Comparison of ENCODE assay signal across 21 mouse cellular contexts in the genomic region with DNA sequence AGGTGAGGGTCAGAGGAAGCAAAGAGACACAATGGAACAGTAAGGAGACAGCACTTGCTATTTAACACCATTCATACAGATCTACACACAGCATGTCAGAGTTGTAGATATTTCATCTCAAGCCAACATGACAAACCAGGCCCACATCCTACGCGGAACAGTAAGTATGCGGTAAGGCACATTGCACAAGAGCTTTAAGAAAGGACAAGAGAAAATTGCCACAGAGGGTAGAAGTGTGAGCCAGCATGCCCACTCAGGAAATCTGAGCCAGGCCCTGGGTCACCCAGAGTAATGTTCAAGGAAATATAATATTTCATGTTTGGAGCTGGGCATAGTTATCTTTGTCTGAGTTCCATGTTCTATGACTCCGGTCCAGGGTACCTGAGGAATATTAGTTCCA.
A peak's percentile ranks its signal among the peaks of the same experiment; 100 is the strongest.
DNase-seq lines count a peak whose midpoint lies in the region; ATAC-seq lines count a peak whose summit lies in the region.
"Had no signal": no experiment of that assay in that cellular context is flagged by ENCODE, and none has a peak within 500 bp of the region (broad histone marks: within the 10 kb centered on the region; RNA-seq: fewer than 3 reads in every experiment).

No protein-coding gene starts in this region.

- H3K27me3 ChIP-seq in liver, embryonic 16.5 days (ENCODE audit: control insufficient read depth, insufficient read depth, low read depth, low read length), result no peaks in the 10 kb centered on the region
- no peaks in the 10 kb centered on the region for H3K27me3 ChIP-seq in liver, embryonic 12.5 days (replicated peaks)
- H3K27me3 ChIP-seq in heart, embryonic 11.5 days (ENCODE audit: control insufficient read depth, insufficient read depth, low read length), result no peaks in the 10 kb centered on the region
- H3K27me3 ChIP-seq: embryonic facial prominence, embryonic 12.5 days had no signal

- peak; percentile 2 for DNase-seq in lung, postnatal 36 days
- DNase-seq in lung, postnatal 14 days, result no peak
- DNase-seq in fat pad, adult 2 months (ENCODE audit: extremely low read depth, low read depth, low spot score), result peak; percentile 61
- DNase-seq in kidney, adult 18-20 months, result no peak
- DNase-seq: adrenal gland, adult 8-10 months; adrenal gland, postnatal 14 days; adrenal gland, postnatal 36 days; cerebellum, adult 11-12 months; cerebellum, adult 2 months; cerebellum, adult 9-10 months; cerebellum, postnatal 25 days; forebrain, postnatal 0 days had no signal

- no peaks in the 10 kb centered on the region for H3K36me3 ChIP-seq in liver, embryonic 16.5 days (ENCODE audit: control insufficient read depth, insufficient read depth)
- H3K36me3 ChIP-seq in liver, embryonic 12.5 days, result no peaks in the 10 kb centered on the region
- no peaks in the 10 kb centered on the region for H3K36me3 ChIP-seq in heart, embryonic 11.5 days (ENCODE audit: control insufficient read depth, insufficient read depth, low read length)
- H3K36me3 ChIP-seq: embryonic facial prominence, embryonic 10.5 days; embryonic facial prominence, embryonic 12.5 days; forebrain, embryonic 10.5 days; forebrain, embryonic 12.5 days had no signal

- WGBS in liver, embryonic 16.5 days (ENCODE audit: insufficient replicate concordance), result 86% methylated on average over 4 of the region's 4 CpGs
- 93% methylated on average over 4 of the region's 4 CpGs for WGBS in liver, embryonic 12.5 days (ENCODE audit: insufficient replicate concordance)
- WGBS in heart, embryonic 11.5 days (ENCODE audit: insufficient replicate concordance), result 94% methylated on average over 4 of the region's 4 CpGs

- H3K4me1 ChIP-seq in liver, embryonic 16.5 days (ENCODE audit: control insufficient read depth, low read depth, low read length), result no peaks in the 10 kb centered on the region
- H3K4me1 ChIP-seq in liver, embryonic 12.5 days, result no peaks in the 10 kb centered on the region
- H3K4me1 ChIP-seq in heart, embryonic 11.5 days (ENCODE audit: control insufficient read depth, insufficient read depth, low read length), result no peaks in the 10 kb centered on the region
- H3K4me1 ChIP-seq: embryonic facial prominence, embryonic 12.5 days; forebrain, embryonic 10.5 days; forebrain, embryonic 12.5 days had no signal

- H3K27ac ChIP-seq in liver, embryonic 16.5 days (ENCODE audit: low read length), result no peak overlapping the region
- no peak overlapping the region for H3K27ac ChIP-seq in liver, embryonic 12.5 days
- no peak overlapping the region for H3K27ac ChIP-seq in heart, embryonic 11.5 days (ENCODE audit: low read depth, low read length)
- H3K27ac ChIP-seq: embryonic facial prominence, embryonic 10.5 days; embryonic facial prominence, embryonic 12.5 days; forebrain, embryonic 10.5 days; forebrain, embryonic 12.5 days had no signal

- no peak overlapping the region for H3K9ac ChIP-seq in liver, embryonic 16.5 days (ENCODE audit: low read depth, low read length)
- no peak overlapping the region for H3K9ac ChIP-seq in liver, embryonic 12.5 days
- no peak overlapping the region for H3K9ac ChIP-seq in heart, embryonic 11.5 days (ENCODE audit: low read depth, low read length)
- H3K9ac ChIP-seq: embryonic facial prominence, embryonic 12.5 days; forebrain, embryonic 12.5 days; forebrain, postnatal 0 days had no signal

- no peak overlapping the region for H3K4me2 ChIP-seq in liver, embryonic 16.5 days (ENCODE audit: low read depth, low read length)
- no peak overlapping the region for H3K4me2 ChIP-seq in liver, embryonic 12.5 days
- H3K4me2 ChIP-seq in heart, embryonic 11.5 days, result no peak overlapping the region
- H3K4me2 ChIP-seq: embryonic facial prominence, embryonic 12.5 days; forebrain, embryonic 12.5 days had no signal

- H3K9me3 ChIP-seq in liver, embryonic 16.5 days (replicated peaks; ENCODE audit: control insufficient read depth, low read length), result no peaks in the 10 kb centered on the region
- no peaks in the 10 kb centered on the region for H3K9me3 ChIP-seq in liver, embryonic 12.5 days (replicated peaks)
- no peaks in the 10 kb centered on the region for H3K9me3 ChIP-seq in heart, embryonic 11.5 days (replicated peaks; ENCODE audit: control insufficient read depth, low read length)
- H3K9me3 ChIP-seq: embryonic facial prominence, embryonic 10.5 days; embryonic facial prominence, embryonic 12.5 days; forebrain, embryonic 10.5 days; forebrain, embryonic 12.5 days had no signal

- no peak overlapping the region for H3K4me3 ChIP-seq in liver, embryonic 16.5 days (ENCODE audit: low read depth, low read length)
- no peak overlapping the region for H3K4me3 ChIP-seq in liver, embryonic 12.5 days
- no peak overlapping the region for H3K4me3 ChIP-seq in heart, embryonic 11.5 days (ENCODE audit: low read depth, low read length)
- H3K4me3 ChIP-seq: embryonic facial prominence, embryonic 10.5 days; embryonic facial prominence, embryonic 12.5 days; forebrain, embryonic 10.5 days; forebrain, embryonic 12.5 days had no signal

- ATAC-seq in liver, embryonic 16.5 days (ENCODE audit: low read depth), result peak; percentile 47; the same call in 1 of the 2 replicates
- ATAC-seq in liver, embryonic 12.5 days, result no peak
- 0 out of 2 replicates have a peak, but pooled peaks have one; percentile 14 for ATAC-seq in megakaryocyte progenitor cell, adult 5-6 weeks (replicated peaks; ENCODE audit: poor library complexity)
- ATAC-seq in heart, embryonic 11.5 days (replicated peaks; ENCODE audit: insufficient number of reproducible peaks, low FRiP score, low TSS enrichment), result no peak
- ATAC-seq: forebrain, embryonic 14.5 days; forebrain, postnatal 0 days had no signal

Comparison
In these comparisons a context has a peak if more than half of its experiments do, and no peak if none do; other contexts are left out.
1. ATAC-seq: peak in liver, embryonic 16.5 days (single experiment) and megakaryocyte progenitor cell, adult 5-6 weeks (single experiment); none in liver, embryonic 12.5 days (single experiment) and heart, embryonic 11.5 days (single experiment).
2. DNase-seq: peak in lung, postnatal 36 days (single experiment) and fat pad, adult 2 months (single experiment); none in lung, postnatal 14 days (single experiment) and kidney, adult 18-20 months (single experiment).